Mouse (Mus musculus): ENCODE data around the gene Slc35b2.

DNA sequence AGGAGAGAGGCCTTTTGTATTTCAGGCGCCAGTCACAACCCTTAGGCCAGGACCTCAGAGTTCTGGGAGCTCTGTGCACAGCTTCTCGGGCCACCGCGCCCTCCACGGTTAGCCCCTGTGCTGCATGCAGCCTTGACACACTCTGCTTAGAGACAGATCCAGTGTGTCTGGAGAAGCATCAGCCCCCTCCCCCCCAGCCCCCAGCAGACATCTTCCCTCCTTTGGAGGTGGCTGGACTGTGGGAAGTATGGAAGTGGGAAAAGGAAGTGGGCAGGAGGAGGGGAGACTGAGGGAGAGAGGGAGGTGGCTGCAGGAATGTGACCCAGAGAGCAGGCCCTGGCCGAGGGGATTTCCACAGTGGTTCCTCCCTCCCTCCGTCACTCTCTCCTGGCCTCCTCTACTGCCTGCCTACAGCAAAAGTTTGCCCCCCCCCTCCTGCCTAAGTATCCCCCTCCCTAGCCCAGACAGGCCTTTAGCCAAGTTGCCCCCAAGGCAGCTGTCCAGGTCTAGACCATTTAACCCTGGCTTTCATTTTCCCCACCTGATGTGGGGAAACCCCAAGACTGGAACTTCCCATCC, 6.3 kb upstream of the Slc35b2 start:
- no peak for TF ChIP-seq CTCF (IDR thresholded peaks at IDR 0.05; ENCODE audit: low read depth, low read length)
- TF ChIP-seq POLR2A (IDR thresholded peaks at IDR 0.05; ENCODE audit: borderline replicate concordance, low read depth, low read length) = no peak

Measured in bone marrow macrophage, adult 2 months (primary cell).